Mouse (Mus musculus): ENCODE measurements around the gene Inip.

DNA sequence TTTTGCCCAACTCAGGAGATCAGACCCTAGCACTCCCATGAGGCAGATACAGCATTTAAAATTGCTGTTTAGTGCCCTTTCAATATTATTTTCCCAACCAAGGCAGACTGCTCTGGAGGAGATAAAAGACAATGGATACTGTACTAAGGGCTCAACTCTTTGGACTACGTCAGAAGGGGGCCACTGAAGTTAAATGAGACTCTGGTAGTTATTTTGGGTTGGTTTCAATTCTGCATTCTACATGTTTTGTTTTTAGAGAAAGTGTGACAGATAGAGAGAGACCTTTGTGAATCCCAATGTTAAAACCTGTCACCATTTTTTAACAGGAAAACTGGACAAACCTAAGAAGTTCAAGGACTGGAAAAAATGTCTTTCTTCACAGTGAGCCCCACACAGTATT is 3.4 kb upstream of the Inip start:
- TF ChIP-seq GATA1 (IDR thresholded peaks at IDR 0.05; ENCODE audit: borderline replicate concordance, low read length) (no peak), CTCF (IDR thresholded peaks at IDR 0.05; ENCODE audit: low read depth, low read length) (no peak), POLR2AphosphoS5 (IDR thresholded peaks at IDR 0.05; ENCODE audit: insufficient replicate concordance, low read depth, low read length) (no peak)

Measured in G1E (cell line).